Mouse (Mus musculus): ENCODE results near the gene Crtac1. TPM values are rescaled to one million over a fixed set of nuclear protein-coding genes. Genes with fewer than 3 reads are reported as not detected.

Gene Crtac1
- total RNA-seq, 2 experiments from 2014 or later = 0.15 TPM; not detected in 1

GRCm38 (mm10) chr19:42293216-42293615, 138.4 kb downstream of the Crtac1 start:
- DNase-seq = no peak
- intact Hi-C loops (cut with DNase I) = no loop called here

DNA sequence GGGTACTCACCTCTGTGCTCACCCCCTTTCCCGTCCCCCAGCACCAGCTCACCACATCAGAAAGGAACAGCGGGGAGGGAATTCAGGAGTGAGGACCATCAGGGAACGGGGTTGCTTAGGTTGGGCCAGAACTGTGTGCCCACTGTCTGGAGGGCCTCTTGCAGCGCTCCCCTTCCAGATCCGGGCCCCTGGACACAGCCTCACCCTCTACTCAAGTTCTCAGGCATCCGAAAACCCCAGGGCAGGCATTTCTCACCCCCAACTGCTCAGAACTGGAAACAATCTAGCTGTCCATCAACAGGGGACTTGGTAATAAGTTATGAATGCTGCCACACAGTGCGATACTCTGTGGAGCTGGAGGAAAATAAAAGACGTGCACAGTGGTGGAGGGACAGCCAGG, 139.5 kb downstream of the Crtac1 start:
- intact Hi-C loops (cut with DNase I) = no loop called here
- DNase-seq = no peak

- intact Hi-C loops (cut with DNase I) = no loop called here
Observed at GRCm38 (mm10) chr19:42290954-42291661, 140.5 kb downstream of the Crtac1 start.

DNA sequence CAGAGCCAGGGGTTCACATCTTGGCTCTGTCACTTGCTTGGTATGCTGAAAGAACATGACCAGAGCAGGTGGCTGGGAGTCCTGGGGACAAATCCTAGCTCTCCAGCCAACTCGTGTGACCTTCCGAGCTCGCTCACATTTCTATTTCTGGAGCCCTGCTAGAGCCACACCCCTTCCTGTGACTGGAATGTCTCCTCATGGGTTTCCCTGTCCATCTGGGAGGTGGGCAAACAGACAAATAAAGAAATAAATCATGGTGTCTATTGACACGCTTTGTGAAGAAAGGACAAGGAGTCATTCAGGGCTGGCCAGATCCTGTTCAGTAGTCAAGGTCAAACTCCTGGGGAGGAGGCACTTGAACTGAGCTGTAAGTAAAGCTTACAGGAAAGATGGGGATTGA, 143.2 kb downstream of the Crtac1 start:
- DNase-seq = peak in 1 of 2 experiments; percentile 9
- intact Hi-C loops (cut with DNase I) = no loop called here

More at GRCm38 (mm10) chr19:42290954-42291661, 140.5 kb downstream of the Crtac1 start:
- DNase-seq = no peak

DNA sequence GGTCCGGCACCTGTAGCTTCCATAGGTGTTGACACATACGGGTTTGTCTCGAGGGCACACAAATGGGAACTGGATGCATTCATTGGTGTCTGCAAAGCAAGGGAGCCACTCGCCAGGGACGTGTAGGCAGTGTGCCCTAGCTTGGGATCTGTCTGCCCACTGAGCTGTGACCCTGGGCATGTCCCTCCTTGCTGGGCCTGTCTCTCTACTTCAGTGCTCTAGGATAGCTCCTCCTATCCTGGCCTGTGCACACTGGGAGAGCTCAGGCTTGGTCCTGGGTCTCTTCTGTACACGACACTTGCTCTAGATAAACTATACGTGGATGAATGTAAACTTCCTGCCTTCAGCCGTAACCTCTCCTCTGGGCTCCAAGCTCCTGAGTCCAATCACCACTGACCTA, 147.4 kb downstream of the Crtac1 start:
- no peak for DNase-seq
- intact Hi-C loops (cut with DNase I) = no loop called here

DNA sequence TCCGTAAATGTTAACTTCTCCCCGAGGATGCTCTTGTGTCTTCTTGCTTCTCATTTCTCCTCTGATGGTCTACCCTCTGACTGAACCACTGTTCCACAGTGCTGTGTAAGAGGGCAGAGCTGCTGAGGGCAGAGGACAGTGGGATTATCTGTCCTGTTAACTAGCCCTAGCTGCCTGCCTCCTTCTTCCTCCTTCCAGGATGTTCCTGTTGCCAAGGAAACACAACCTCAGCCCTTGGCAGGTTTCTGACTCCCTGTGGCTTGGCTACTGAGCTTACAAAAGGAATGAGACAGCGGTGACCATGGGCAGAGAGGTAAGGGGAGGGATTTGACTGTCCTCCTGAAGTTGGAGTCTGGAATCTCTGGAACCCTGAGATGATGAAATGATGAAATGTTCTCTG, 152.0 kb downstream of the Crtac1 start:
- intact Hi-C loops (cut with DNase I) = no loop called here

GRCm38 (mm10) chr19:42278461-42278860, 153.1 kb downstream of the Crtac1 start:
- intact Hi-C loops (cut with DNase I) = no loop called here
- DNase-seq = no peak

More for the DNA sequence above, 152.0 kb downstream of the Crtac1 start:
- no peak for DNase-seq

GRCm38 (mm10) chr19:42277288-42277687, 154.3 kb downstream of the Crtac1 start:
- DNase-seq = no peak
- intact Hi-C loops (cut with DNase I) = no loop called here

- intact Hi-C loops (cut with DNase I) = loop anchor here (1.0 to 2.0 kb wide), 2 partner anchors 55 to 81 kb away; no protein-coding TSS in a partner anchor
- DNase-seq = peak; percentile 71 to 86
Observed at GRCm38 (mm10) chr19:42272003-42272963, 159.3 kb downstream of the Crtac1 start.

- intact Hi-C loops (cut with DNase I) = no loop called here
- no peak for DNase-seq
Observed at GRCm38 (mm10) chr19:42271182-42271581, 160.4 kb downstream of the Crtac1 start.

DNA sequence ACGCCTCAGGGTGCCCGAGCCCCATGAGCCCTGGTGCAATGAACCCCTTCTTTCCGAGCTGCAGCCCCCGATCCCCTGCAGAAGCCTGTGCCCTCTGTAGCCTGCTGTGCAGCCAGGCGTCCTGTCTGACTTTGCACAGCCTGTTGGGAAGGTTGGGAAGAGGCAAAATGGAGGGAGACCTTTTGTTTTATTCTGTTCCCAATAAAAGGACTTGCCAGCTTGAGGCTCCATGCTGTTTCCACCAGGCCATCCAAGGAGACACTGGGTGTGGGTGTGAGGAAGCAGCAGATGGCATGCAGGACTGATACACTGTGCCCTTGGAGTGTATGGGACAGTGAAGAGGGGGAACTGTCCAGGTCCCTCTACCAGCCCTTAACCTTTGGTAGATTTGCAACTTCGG, 161.5 kb downstream of the Crtac1 start:
- DNase-seq = no peak
- intact Hi-C loops (cut with DNase I) = no loop called here

GRCm38 (mm10) chr19:42268337-42268736, 163.2 kb downstream of the Crtac1 start:
- DNase-seq = peak; percentile 24 to 30
- intact Hi-C loops (cut with DNase I) = no loop called here

GRCm38 (mm10) chr19:42263524-42263923, 168.1 kb downstream of the Crtac1 start:
- intact Hi-C loops (cut with DNase I) = no loop called here
- no peak for DNase-seq

DNA sequence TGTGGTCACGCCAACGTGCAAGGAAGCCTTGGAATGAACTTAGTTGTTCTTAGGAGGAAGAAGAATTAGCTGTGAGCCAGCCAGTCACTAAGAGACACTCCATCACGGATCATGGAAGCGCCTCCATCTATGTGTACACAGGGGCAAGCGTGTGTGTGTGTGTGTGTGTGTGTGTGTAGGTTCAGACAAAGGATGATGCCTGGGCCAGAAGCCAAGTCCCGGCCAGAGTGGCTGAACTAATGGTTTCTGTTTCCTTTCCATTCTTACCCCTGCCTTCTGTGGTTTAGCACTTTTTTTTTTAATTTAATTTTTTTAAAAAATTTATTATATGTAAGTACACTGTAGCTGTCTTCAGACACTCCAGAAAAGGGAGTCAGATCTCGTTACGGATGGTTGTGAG, 171.1 kb downstream of the Crtac1 start:
- DNase-seq = no peak
- intact Hi-C loops (cut with DNase I) = no loop called here

DNA sequence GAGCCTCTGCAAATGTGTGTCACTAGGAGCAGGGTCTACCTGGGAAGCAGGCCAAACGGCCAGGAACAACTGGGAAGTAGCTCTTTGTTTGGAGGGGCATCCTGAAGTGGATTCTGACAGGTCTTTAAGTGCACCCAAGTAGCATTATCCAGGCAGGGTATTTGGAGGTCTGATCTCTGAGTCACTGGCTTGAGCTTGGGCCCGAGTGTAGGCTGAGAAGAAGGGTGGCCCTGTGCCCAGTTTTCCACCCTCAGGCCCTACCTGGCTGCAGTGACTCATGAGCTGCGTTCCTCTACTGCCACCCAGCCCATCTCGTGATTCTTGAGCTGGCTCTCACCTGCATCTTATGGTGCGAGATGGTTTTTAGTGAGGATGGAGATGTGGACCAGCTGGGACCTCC, 173.0 kb downstream of the Crtac1 start:
- intact Hi-C loops (cut with DNase I) = no loop called here

DNA sequence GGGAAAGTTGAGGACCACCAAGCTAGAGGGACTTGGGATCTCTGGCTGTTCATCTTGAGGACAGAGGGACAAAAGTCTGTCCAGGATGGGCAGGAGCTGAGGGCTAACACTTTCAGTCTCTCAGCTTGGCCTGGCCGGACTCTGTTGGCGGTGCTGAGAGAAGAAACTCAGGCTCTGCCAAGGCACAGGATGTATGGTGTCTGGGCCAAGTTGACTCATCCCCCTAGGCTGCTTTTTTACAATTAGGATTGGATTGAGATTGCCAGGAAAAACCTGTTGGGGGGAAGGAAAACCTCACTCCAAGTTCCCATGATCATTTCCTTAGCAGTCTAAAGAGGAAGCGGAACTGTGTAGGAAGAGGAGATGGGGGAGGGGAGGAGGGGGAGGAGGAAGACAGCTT, 173.6 kb downstream of the Crtac1 start:
- intact Hi-C loops (cut with DNase I) = no loop called here
- DNase-seq = no peak

More for the DNA sequence above, 173.0 kb downstream of the Crtac1 start:
- no peak for DNase-seq

GRCm38 (mm10) chr19:42257241-42257635, 174.3 kb downstream of the Crtac1 start:
- intact Hi-C loops (cut with DNase I) = no loop called here
- DNase-seq = no peak

DNA sequence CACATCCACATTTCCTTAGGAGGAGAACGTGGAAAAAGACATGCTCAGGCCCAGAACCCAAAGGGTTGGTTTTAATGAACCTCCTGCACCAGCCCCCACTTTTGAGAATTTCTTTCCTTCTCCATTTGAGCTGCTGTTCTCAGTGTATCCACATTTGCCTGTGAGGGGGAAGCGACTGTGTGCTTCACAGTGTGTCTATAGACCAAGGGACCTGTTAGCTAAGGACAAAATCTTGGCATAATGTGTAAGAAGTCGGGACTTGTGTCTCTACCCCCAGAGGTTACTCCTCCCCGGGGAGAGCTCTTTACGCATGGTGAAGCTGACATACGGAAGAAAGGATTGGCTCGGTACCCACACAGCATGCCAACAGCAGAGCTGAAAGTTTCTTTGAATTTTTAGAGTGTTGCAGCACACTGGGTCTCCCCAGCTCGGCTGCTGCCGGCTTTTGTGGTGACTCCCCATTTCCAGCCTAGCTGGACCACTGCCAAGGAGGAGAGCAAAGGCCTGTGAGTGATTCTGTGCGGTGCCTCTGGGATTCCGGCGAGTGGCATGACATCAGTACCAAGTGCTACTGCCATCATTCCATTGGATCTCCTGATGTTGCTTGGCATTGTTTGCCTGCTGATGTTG, 174.9 kb downstream of the Crtac1 start:
- intact Hi-C loops (cut with DNase I) = no loop called here
- no peak for DNase-seq

DNA sequence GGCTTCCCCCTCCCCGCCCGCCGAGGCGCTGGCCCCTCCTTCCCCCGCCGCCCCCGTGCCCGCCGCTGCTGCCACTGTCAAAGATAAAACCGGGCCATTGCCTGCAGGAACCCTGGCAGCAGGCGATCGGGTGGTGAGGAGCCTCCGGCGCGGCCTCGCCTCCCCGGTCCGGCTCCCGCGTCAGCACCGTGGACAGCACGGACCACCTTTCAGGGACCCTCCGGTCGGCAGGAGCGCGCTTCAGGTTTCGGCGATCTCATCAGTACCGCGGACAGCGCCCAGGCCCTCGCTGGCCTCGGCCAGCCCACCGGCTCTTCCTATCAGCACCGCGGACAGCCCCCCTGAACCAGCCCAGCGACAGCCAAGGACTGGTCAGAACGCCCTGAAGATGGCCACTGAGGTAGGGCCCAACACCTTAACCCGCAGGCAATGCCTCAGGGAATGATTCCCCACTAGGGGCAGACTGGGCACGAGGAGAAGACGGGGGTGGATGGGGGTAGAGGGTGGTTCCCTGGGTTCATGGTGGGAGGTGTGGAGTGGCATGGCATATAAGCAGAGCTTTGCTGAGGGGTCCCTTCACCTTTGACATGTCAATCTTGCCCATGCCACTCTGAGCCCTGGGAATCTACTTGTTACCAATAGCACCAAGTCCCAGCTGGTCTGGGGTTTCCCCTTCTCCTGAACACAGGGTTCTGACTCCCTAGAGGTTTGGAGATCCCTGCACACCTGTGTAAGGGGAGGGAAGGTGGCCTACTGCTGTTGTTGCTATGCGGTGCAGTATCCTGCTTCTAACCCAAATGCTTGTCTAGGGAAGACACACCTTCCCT, 175.6 kb downstream of the Crtac1 start:
- intact Hi-C loops (cut with DNase I) = no loop called here

DNA sequence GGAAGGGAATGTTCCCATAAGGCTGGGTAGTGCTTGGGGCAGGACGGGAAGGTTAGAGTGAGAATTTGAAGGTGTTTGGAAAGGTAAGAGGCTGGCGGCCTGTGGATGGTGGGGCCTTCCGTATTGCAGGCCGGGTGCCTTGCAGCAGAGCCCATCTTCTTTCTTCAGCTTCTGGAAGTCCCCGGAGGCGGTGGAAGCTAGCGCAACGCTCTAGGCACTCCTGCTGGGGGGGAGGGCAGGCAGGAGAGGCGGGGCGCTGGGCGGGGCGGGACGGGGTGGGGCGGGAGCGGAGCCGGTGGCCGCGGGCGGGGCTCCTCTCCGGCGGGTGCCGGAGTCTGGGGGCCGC, 176.2 kb downstream of the Crtac1 start:
- intact Hi-C loops (cut with DNase I) = no loop called here
- DNase-seq = no peak

More for the DNA sequence above, 175.6 kb downstream of the Crtac1 start:
- DNase-seq = peak; percentile 83 to 88
